Comparison of ENCODE assay signal across 10 mouse cellular contexts in the genomic region with DNA sequence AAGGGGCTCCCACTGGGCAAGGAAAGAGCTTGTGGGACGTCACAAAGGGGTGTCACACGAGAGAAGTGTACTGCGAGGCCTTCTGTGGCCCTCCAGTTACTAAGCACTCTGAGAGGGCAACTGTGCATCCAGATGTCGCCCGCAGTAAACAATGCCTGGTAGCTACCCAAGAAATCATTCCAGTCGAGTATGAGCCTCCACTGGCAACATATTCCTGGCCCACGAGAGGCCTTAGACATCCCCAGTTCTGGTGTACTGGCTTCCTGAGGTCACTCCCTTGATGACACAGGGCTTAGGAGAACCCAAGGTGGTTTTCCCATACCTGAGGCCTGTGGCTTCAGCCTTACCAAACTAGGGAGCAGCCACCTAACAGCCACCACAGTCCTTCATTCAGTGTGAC. TPM values are rescaled to one million over a fixed set of nuclear protein-coding genes. Genes with fewer than 3 reads are reported as not detected.
DNase-seq lines count a peak whose midpoint lies in the region; ATAC-seq and TF ChIP-seq lines count a peak whose summit lies in the region.
"Had no signal": no experiment of that assay in that cellular context is flagged by ENCODE, and none has a peak within 500 bp of the region (broad histone marks: within the 10 kb centered on the region; RNA-seq: fewer than 3 reads in every experiment).

No protein-coding gene starts in this region.

- no peak overlapping the region for H3K4me3 ChIP-seq in heart, adult 2 months
- H3K4me3 ChIP-seq in lung, embryonic 14.5 days (ENCODE audit: low read depth, low read length), result no peak overlapping the region
- H3K4me3 ChIP-seq in forebrain, embryonic 15.5 days, result no peak overlapping the region
- H3K4me3 ChIP-seq in myocyte, result no peak overlapping the region

- intact Hi-C loops in heart, adult 2 months (cut with DNase I), result loop anchor here (1.0 kb wide), 1 partner anchor 11 kb away; no protein-coding TSS in a partner anchor
- intact Hi-C loops in heart, postnatal 14 days (cut with DNase I), result no loop called here

- 19% methylated on average over 7 of the region's 7 CpGs for WGBS in heart, adult 2 months
- 64% methylated on average over 7 of the region's 7 CpGs for WGBS in lung, embryonic 14.5 days
- WGBS in forebrain, embryonic 15.5 days, result 48% methylated on average over 7 of the region's 7 CpGs

- H3ac ChIP-seq in myocyte (ENCODE audit: control insufficient read depth, insufficient read length), result no peak overlapping the region

- TF ChIP-seq POLR2A in heart, adult 2 months (IDR thresholded peaks at IDR 0.05; ENCODE audit: insufficient read depth, low read depth, low read length), result no peak
- TF ChIP-seq POLR2A in myocyte (IDR thresholded peaks at IDR 0.05; ENCODE audit: insufficient read length, low read depth), result no peak

- ATAC-seq in lung, embryonic 14.5 days (ENCODE audit: insufficient read depth), result no peak
- ATAC-seq in forebrain, embryonic 15.5 days (replicated peaks), result no peak

- H3K4me1 ChIP-seq in heart, adult 2 months (ENCODE audit: control insufficient read depth, insufficient read depth, low read length), result peaks cover 46% of the 10 kb centered on the region
- H3K4me1 ChIP-seq in lung, embryonic 14.5 days (ENCODE audit: insufficient read depth), result peaks cover 12% of the 10 kb centered on the region
- peaks cover 29% of the 10 kb centered on the region for H3K4me1 ChIP-seq in forebrain, embryonic 15.5 days

- H3K36me3 ChIP-seq in heart, adult 2 months (ENCODE audit: control insufficient read depth, insufficient read depth, low read length), result peaks cover 20% of the 10 kb centered on the region
- peaks cover 35% of the 10 kb centered on the region for H3K36me3 ChIP-seq in lung, embryonic 14.5 days (ENCODE audit: insufficient read depth)
- H3K36me3 ChIP-seq in forebrain, embryonic 15.5 days, result peaks cover 13% of the 10 kb centered on the region
- H3K36me3 ChIP-seq in myocyte (ENCODE audit: control insufficient read depth, insufficient read depth), result no peaks in the 10 kb centered on the region

- peak overlapping the region; percentile 2; the same call in 1 of the 2 replicates for H3K9ac ChIP-seq in heart, adult 2 months (ENCODE audit: low read depth, low read length)
- H3K9ac ChIP-seq in lung, embryonic 14.5 days, result no peak overlapping the region
- no peak overlapping the region for H3K9ac ChIP-seq in forebrain, embryonic 15.5 days (replicated peaks)

- no peak overlapping the region for H3K4me2 ChIP-seq in lung, embryonic 14.5 days
- H3K4me2 ChIP-seq in forebrain, embryonic 15.5 days (replicated peaks), result no peak overlapping the region
- peak overlapping the region; percentile 57 for H3K4me2 ChIP-seq in myocyte (ENCODE audit: low read depth)

- TF ChIP-seq EP300 in heart, adult 2 months (IDR thresholded peaks at IDR 0.05; ENCODE audit: insufficient read depth, low read depth, low read length), result no peak

- no peaks in the 10 kb centered on the region for H3K27me3 ChIP-seq in heart, adult 2 months (ENCODE audit: control insufficient read depth, insufficient read depth, low read length)
- H3K27me3 ChIP-seq in lung, embryonic 14.5 days (ENCODE audit: insufficient read depth, low read length), result no peaks in the 10 kb centered on the region
- H3K27me3 ChIP-seq in forebrain, embryonic 15.5 days, result no peaks in the 10 kb centered on the region
- no peaks in the 10 kb centered on the region for H3K27me3 ChIP-seq in myocyte (ENCODE audit: control insufficient read depth, insufficient read depth, insufficient read length)

- H3K79me2 ChIP-seq in heart, adult 2 months (replicated peaks; ENCODE audit: control insufficient read depth, insufficient read depth, low read length), result peaks cover 6% of the 10 kb centered on the region
- peaks cover 15% of the 10 kb centered on the region for H3K79me2 ChIP-seq in myocyte (ENCODE audit: control insufficient read depth, insufficient read depth)

- peak overlapping the region; percentile 89 for H3K27ac ChIP-seq in heart, adult 2 months
- H3K27ac ChIP-seq in lung, embryonic 14.5 days (ENCODE audit: low read depth), result peak overlapping the region; percentile 40; the same call in 1 of the 2 replicates
- H3K27ac ChIP-seq in forebrain, embryonic 15.5 days (replicated peaks), result peak overlapping the region; percentile 74
- H3K27ac ChIP-seq: macrophage had no signal

- no peaks in the 10 kb centered on the region for H3K9me3 ChIP-seq in lung, embryonic 14.5 days (ENCODE audit: low read depth, low read length)
- H3K9me3 ChIP-seq in forebrain, embryonic 15.5 days, result no peaks in the 10 kb centered on the region

- TF ChIP-seq CTCF in heart, adult 2 months (IDR thresholded peaks at IDR 0.05), result no peak
- no peak for TF ChIP-seq CTCF in lung, embryonic 14.5 days (IDR thresholded peaks at IDR 0.05; ENCODE audit: low read depth)

- no peak for DNase-seq in heart, adult 2 months
- no peak for DNase-seq in heart, postnatal 14 days
- DNase-seq in lung, embryonic 14.5 days, result no peak
- DNase-seq in lung, adult 18-20 months, result no peak
- DNase-seq in c-Kit-positive CD71-positive TER-119-positive erythroid progenitor cells, embryonic 14.5 days (ENCODE audit: low spot score), result no peak
- no peak for DNase-seq in gastrocnemius, adult 18-20 months (ENCODE audit: low spot score)
- DNase-seq: thymus, adult 18-20 months had no signal

TF ChIP-seq in myocyte, 11 proteins besides CTCF, POLR2A, EP300 and RAD21:
- TF ChIP-seq MAX (IDR thresholded peaks at IDR 0.05; ENCODE audit: low read depth), result no peak
- no peak for TF ChIP-seq E2F4 (IDR thresholded peaks at IDR 0.05; ENCODE audit: insufficient read depth)
- TF ChIP-seq POLR2AphosphoS2 (IDR thresholded peaks at IDR 0.05; ENCODE audit: insufficient read length, low read depth), result no peak
- TF ChIP-seq SRF (IDR thresholded peaks at IDR 0.05; ENCODE audit: control insufficient read depth, insufficient read length, low read depth), result no peak
- TF ChIP-seq MYOG (IDR thresholded peaks at IDR 0.05; ENCODE audit: control insufficient read depth in 1 of 3, insufficient read depth in 1 of 3, insufficient read length in 2 of 3, low read depth in 2 of 3), result no peak
- no peak for TF ChIP-seq MYOD1 (IDR thresholded peaks at IDR 0.05; ENCODE audit: control insufficient read depth in 1 of 3, insufficient read length in 2 of 3, low read depth in 2 of 3)
- TF ChIP-seq CEBPB (IDR thresholded peaks at IDR 0.05; ENCODE audit: insufficient read depth, poor library complexity, severe bottlenecking), result no peak
- TF ChIP-seq TCF12 (IDR thresholded peaks at IDR 0.05; ENCODE audit: insufficient read depth, poor library complexity, severe bottlenecking), result no peak
- no peak for TF ChIP-seq REST (IDR thresholded peaks at IDR 0.05; ENCODE audit: insufficient read depth, insufficient read length)
- TF ChIP-seq TCF3 (IDR thresholded peaks at IDR 0.05; ENCODE audit: insufficient read length, low read depth), result no peak
- TF ChIP-seq USF1 (IDR thresholded peaks at IDR 0.05; ENCODE audit: low read depth), result no peak

RNA-seq across cellular contexts. Expression of a gene that starts 31.4 kb away (rescaled TPM):
- total RNA-seq in heart, adult 2 months (2021), result 10 to 100 TPM; 23.7 to 25.7 TPM
- polyA plus RNA-seq in heart, adult 2 months (2012; rRNA removed), result 54.9 and 61.8 TPM in 2 replicates
- total RNA-seq in heart, postnatal 14 days (2021), result 10 to 100 TPM; 45.9 to 52.5 TPM
- 43.8 and 51.2 TPM in 2 replicates for polyA plus RNA-seq in lung, embryonic 14.5 days (2014; fragmentation: Nextera tagmentation; extraction: Ambion mirVana)
- polyA plus RNA-seq in forebrain, embryonic 15.5 days (2015; fragmentation: Nextera tagmentation; extraction: Ambion mirVana), result 25.9 and 26.6 TPM in 2 replicates
- 17.4 TPM for polyA plus RNA-seq in myocyte (2012; fragmentation: generic; extraction: Trizol)
- total RNA-seq in gastrocnemius, adult 18-20 months (2021), result 10 to 100 TPM in 1 of 2 experiments, 1 to 10 TPM in 1; 6.2 to 10.3 TPM

RNA-seq across cellular contexts. Expression of a gene that starts 34.6 kb away (rescaled TPM):
- 10 to 100 TPM; 72.7 to 73.0 TPM for total RNA-seq in heart, adult 2 months (2021)
- polyA plus RNA-seq in heart, adult 2 months (2012; rRNA removed), result 82.8 and 85.3 TPM in 2 replicates
- 10 to 100 TPM; 78.3 to 78.9 TPM for total RNA-seq in heart, postnatal 14 days (2021)
- polyA plus RNA-seq in lung, embryonic 14.5 days (2014; fragmentation: Nextera tagmentation; extraction: Ambion mirVana), result 25.3 and 32.7 TPM in 2 replicates
- 64.9 and 66.6 TPM in 2 replicates for polyA plus RNA-seq in forebrain, embryonic 15.5 days (2015; fragmentation: Nextera tagmentation; extraction: Ambion mirVana)
- 52.7 TPM for polyA plus RNA-seq in myocyte (2012; fragmentation: generic; extraction: Trizol)
- 10 to 100 TPM; 45.0 to 48.7 TPM for total RNA-seq in gastrocnemius, adult 18-20 months (2021)

RNA-seq across cellular contexts. Expression of a gene that starts 45.1 kb away (rescaled TPM):
- 10 to 100 TPM; 21.5 to 27.9 TPM for total RNA-seq in heart, adult 2 months (2021)
- polyA plus RNA-seq in heart, adult 2 months (2012; rRNA removed), result 44.4 and 57.0 TPM in 2 replicates
- 10 to 100 TPM; 32.7 to 34.3 TPM for total RNA-seq in heart, postnatal 14 days (2021)
- polyA plus RNA-seq in lung, embryonic 14.5 days (2014; fragmentation: Nextera tagmentation; extraction: Ambion mirVana), result 14.3 and 17.5 TPM in 2 replicates
- polyA plus RNA-seq in forebrain, embryonic 15.5 days (2015; fragmentation: Nextera tagmentation; extraction: Ambion mirVana), result 8.6 and 9.0 TPM in 2 replicates
- 1.2 TPM for polyA plus RNA-seq in myocyte (2012; fragmentation: generic; extraction: Trizol)
- 1 to 10 TPM; 6.6 to 9.0 TPM for total RNA-seq in gastrocnemius, adult 18-20 months (2021)
